Mouse (Mus musculus): ENCODE results near the gene 4930442H23Rik. TPM values are rescaled to one million over a fixed set of nuclear protein-coding genes. Genes with fewer than 3 reads are reported as not detected.
A peak's percentile ranks its signal among the peaks of the same experiment; 100 is the strongest.

4930442H23Rik gene
- polyA plus RNA-seq, 1 experiment = 0.07 TPM

- Histone ChIP-seq H3K4me3 (ENCODE audit: insufficient read depth, poor library complexity, severe bottlenecking) (no peak overlapping the region), H3K36me3 (ENCODE audit: control insufficient read depth, insufficient read depth) (peaks cover 64% of the 10 kb centered on the region)
- TF ChIP-seq CEBPB (IDR thresholded peaks at IDR 0.05; ENCODE audit: low read depth) (no peak), USF1 (IDR thresholded peaks at IDR 0.05; ENCODE audit: low read depth) (no peak)
These were observed 2.7 kb downstream of the 4930442H23Rik start for GRCm38 (mm10) chr10:81180946-81181345.

GRCm38 (mm10) chr10:81179451-81180342 lies 4.0 kb downstream of the 4930442H23Rik start:
- Histone ChIP-seq H3K4me3 (ENCODE audit: insufficient read depth, poor library complexity, severe bottlenecking) (no peak overlapping the region), H3K79me2 (ENCODE audit: control insufficient read depth, insufficient read depth) (peaks cover 68% of the 10 kb centered on the region), H3ac (ENCODE audit: control insufficient read depth, insufficient read length, low read depth) (peak overlapping the region; percentile 10), H3K36me3 (ENCODE audit: control insufficient read depth, insufficient read depth) (peaks cover 54% of the 10 kb centered on the region), H3K27me3 (ENCODE audit: control insufficient read depth, insufficient read depth, insufficient read length) (no peaks in the 10 kb centered on the region), H3K79me3 (ENCODE audit: low read depth) (peaks cover 50% of the 10 kb centered on the region)
- no peak for TF ChIP-seq MYOD1 (IDR thresholded peaks at IDR 0.05; ENCODE audit: control insufficient read depth, insufficient read length, low read depth)
- TF ChIP-seq USF1 (IDR thresholded peaks at IDR 0.05; ENCODE audit: low read depth) = no peak
- TF ChIP-seq MYOG (IDR thresholded peaks at IDR 0.05; ENCODE audit: control insufficient read depth, extremely low read depth, insufficient read length) = no peak
- TF ChIP-seq MAX (IDR thresholded peaks at IDR 0.05) = no peak
- no peak for TF ChIP-seq FOSL1 (IDR thresholded peaks at IDR 0.05; ENCODE audit: insufficient read depth, low read length, poor library complexity, severe bottlenecking)
- TF ChIP-seq CTCF (IDR thresholded peaks at IDR 0.05; ENCODE audit: control insufficient read depth, insufficient read depth, insufficient read length) = peak; percentile 1
- no peak for TF ChIP-seq CEBPB (IDR thresholded peaks at IDR 0.05; ENCODE audit: low read depth)

More at GRCm38 (mm10) chr10:81180946-81181345, 2.7 kb downstream of the 4930442H23Rik start:
- no peak overlapping the region for H3ac ChIP-seq (ENCODE audit: control insufficient read depth, insufficient read length, low read depth)
- no peaks in the 10 kb centered on the region for H3K27me3 ChIP-seq (ENCODE audit: control insufficient read depth, insufficient read depth, insufficient read length)
- peaks cover 50% of the 10 kb centered on the region for H3K79me3 ChIP-seq (ENCODE audit: low read depth)
- peaks cover 76% of the 10 kb centered on the region for H3K79me2 ChIP-seq (ENCODE audit: control insufficient read depth, insufficient read depth)

GRCm38 (mm10) chr10:81178927-81179326 lies 4.7 kb downstream of the 4930442H23Rik start:
- Histone ChIP-seq H3K36me3 (ENCODE audit: control insufficient read depth, insufficient read depth) (peaks cover 54% of the 10 kb centered on the region), H3K79me2 (ENCODE audit: control insufficient read depth, insufficient read depth) (peaks cover 64% of the 10 kb centered on the region), H3K27me3 (ENCODE audit: control insufficient read depth, insufficient read depth, insufficient read length) (no peaks in the 10 kb centered on the region), H3K4me3 (ENCODE audit: insufficient read depth, poor library complexity, severe bottlenecking) (peak overlapping the region; percentile 95), H3ac (ENCODE audit: control insufficient read depth, insufficient read length, low read depth) (peak overlapping the region; percentile 99), H3K79me3 (ENCODE audit: low read depth) (peaks cover 49% of the 10 kb centered on the region)
- no peak for TF ChIP-seq FOSL1 (IDR thresholded peaks at IDR 0.05; ENCODE audit: insufficient read depth, low read length, poor library complexity, severe bottlenecking)
- no peak for TF ChIP-seq USF1 (IDR thresholded peaks at IDR 0.05; ENCODE audit: low read depth)
- TF ChIP-seq MYOD1 (IDR thresholded peaks at IDR 0.05; ENCODE audit: control insufficient read depth, insufficient read length, low read depth) = no peak
- no peak for TF ChIP-seq CEBPB (IDR thresholded peaks at IDR 0.05; ENCODE audit: low read depth)
- TF ChIP-seq MYOG (IDR thresholded peaks at IDR 0.05; ENCODE audit: control insufficient read depth, extremely low read depth, insufficient read length) = no peak
- no peak for TF ChIP-seq CTCF (IDR thresholded peaks at IDR 0.05; ENCODE audit: control insufficient read depth, insufficient read depth, insufficient read length)
- TF ChIP-seq MAX (IDR thresholded peaks at IDR 0.05) = no peak

GRCm38 (mm10) chr10:81177958-81178712 lies 5.5 kb downstream of the 4930442H23Rik start:
- peak overlapping the region; percentile 99 for H3ac ChIP-seq (ENCODE audit: control insufficient read depth, insufficient read length, low read depth)
- peak overlapping the region; percentile 95 for H3K4me3 ChIP-seq (ENCODE audit: insufficient read depth, poor library complexity, severe bottlenecking)
- no peaks in the 10 kb centered on the region for H3K27me3 ChIP-seq (ENCODE audit: control insufficient read depth, insufficient read depth, insufficient read length)
- H3K79me3 ChIP-seq (ENCODE audit: low read depth) = peaks cover 48% of the 10 kb centered on the region
- TF ChIP-seq MAX (IDR thresholded peaks at IDR 0.05) (no peak), CTCF (IDR thresholded peaks at IDR 0.05; ENCODE audit: control insufficient read depth, insufficient read depth, insufficient read length) (no peak), MYOG (IDR thresholded peaks at IDR 0.05; ENCODE audit: control insufficient read depth, extremely low read depth, insufficient read length) (no peak), MYOD1 (IDR thresholded peaks at IDR 0.05; ENCODE audit: control insufficient read depth, insufficient read length, low read depth) (no peak), USF1 (IDR thresholded peaks at IDR 0.05; ENCODE audit: low read depth) (no peak), CEBPB (IDR thresholded peaks at IDR 0.05; ENCODE audit: low read depth) (no peak), FOSL1 (IDR thresholded peaks at IDR 0.05; ENCODE audit: insufficient read depth, low read length, poor library complexity, severe bottlenecking) (no peak)
- peaks cover 54% of the 10 kb centered on the region for H3K36me3 ChIP-seq (ENCODE audit: control insufficient read depth, insufficient read depth)
- H3K79me2 ChIP-seq (ENCODE audit: control insufficient read depth, insufficient read depth) = peaks cover 56% of the 10 kb centered on the region

- peaks cover 54% of the 10 kb centered on the region for H3K36me3 ChIP-seq (ENCODE audit: control insufficient read depth, insufficient read depth)
- H3K4me3 ChIP-seq (ENCODE audit: insufficient read depth, poor library complexity, severe bottlenecking) = peak overlapping the region; percentile 95
- H3K27me3 ChIP-seq (ENCODE audit: control insufficient read depth, insufficient read depth, insufficient read length) = no peaks in the 10 kb centered on the region
- peaks cover 56% of the 10 kb centered on the region for H3K79me2 ChIP-seq (ENCODE audit: control insufficient read depth, insufficient read depth)
- peak overlapping the region; percentile 99 for H3ac ChIP-seq (ENCODE audit: control insufficient read depth, insufficient read length, low read depth)
- TF ChIP-seq MAX (IDR thresholded peaks at IDR 0.05) = peak; percentile 36
- no peak for TF ChIP-seq MYOD1 (IDR thresholded peaks at IDR 0.05; ENCODE audit: control insufficient read depth, insufficient read length, low read depth)
- H3K79me3 ChIP-seq (ENCODE audit: low read depth) = peaks cover 48% of the 10 kb centered on the region
These were observed 6.1 kb downstream of the 4930442H23Rik start for GRCm38 (mm10) chr10:81177491-81177925.
